Mouse (Mus musculus): ENCODE measurements at regions not wholly inside any gene's neighbourhood (a gene's known extent, or its start where the extent isn't known, plus 50 kb on each side); places are given as distances from the start of the nearest gene placed in this dataset.

GRCm38 (mm10) chr8:12483551-12483950 is 88.5 kb downstream of the Sox1 start:
- ATAC-seq (ENCODE audit: low FRiP score) (no peak), DNase-seq (ENCODE audit: low spot score) (no peak)
- Histone ChIP-seq H3K27ac (ENCODE audit: low read depth, low read length) (no peak overlapping the region), H3K4me2 (replicated peaks; ENCODE audit: low read depth, low read length) (no peak overlapping the region), H3K4me3 (ENCODE audit: low read depth, low read length) (no peak overlapping the region), H3K4me1 (replicated peaks; ENCODE audit: control insufficient read depth, insufficient read depth, low read length) (peaks cover 5% of the 10 kb centered on the region; the same call in 1 of the 2 replicates), H3K9me3 (ENCODE audit: control insufficient read depth, low read length) (no peaks in the 10 kb centered on the region), H3K27me3 (ENCODE audit: control insufficient read depth, insufficient read depth, low read length) (peaks cover 2% of the 10 kb centered on the region; the same call in 1 of the 2 replicates), H3K9ac (ENCODE audit: low read depth, low read length) (no peak overlapping the region), H3K36me3 (ENCODE audit: control insufficient read depth, insufficient read depth, low read length) (no peaks in the 10 kb centered on the region)
- 80% methylated on average over 3 of the region's 3 CpGs for WGBS

- no peak overlapping the region for H3K4me3 ChIP-seq (ENCODE audit: low read depth, low read length)
- H3K27ac ChIP-seq (ENCODE audit: low read depth, low read length): no peak overlapping the region
- no peaks in the 10 kb centered on the region for H3K9me3 ChIP-seq (ENCODE audit: control insufficient read depth, low read length)
- peaks cover 2% of the 10 kb centered on the region; the same call in 1 of the 2 replicates for H3K27me3 ChIP-seq (ENCODE audit: control insufficient read depth, insufficient read depth, low read length)
- peaks cover 5% of the 10 kb centered on the region; the same call in 1 of the 2 replicates for H3K4me1 ChIP-seq (replicated peaks; ENCODE audit: control insufficient read depth, insufficient read depth, low read length)
- H3K36me3 ChIP-seq (ENCODE audit: control insufficient read depth, insufficient read depth, low read length): no peaks in the 10 kb centered on the region
- WGBS: 80% methylated on average over 7 of the region's 7 CpGs
- ATAC-seq (ENCODE audit: low FRiP score): no peak
- no peak overlapping the region for H3K4me2 ChIP-seq (replicated peaks; ENCODE audit: low read depth, low read length)
- H3K9ac ChIP-seq (ENCODE audit: low read depth, low read length): no peak overlapping the region
- no peak for DNase-seq (ENCODE audit: low spot score)
Measured at GRCm38 (mm10) chr8:12485326-12485725, 87.5 kb upstream of the Spaca7 start.

- H3K27me3 ChIP-seq (ENCODE audit: control insufficient read depth, insufficient read depth, low read length): peaks cover 2% of the 10 kb centered on the region; the same call in 1 of the 2 replicates
- peaks cover 5% of the 10 kb centered on the region; the same call in 1 of the 2 replicates for H3K4me1 ChIP-seq (replicated peaks; ENCODE audit: control insufficient read depth, insufficient read depth, low read length)
- WGBS: 61% methylated on average over 22 of the region's 22 CpGs
- H3K9me3 ChIP-seq (ENCODE audit: control insufficient read depth, low read length): no peaks in the 10 kb centered on the region
- no peaks in the 10 kb centered on the region for H3K36me3 ChIP-seq (ENCODE audit: control insufficient read depth, insufficient read depth, low read length)
- ATAC-seq (ENCODE audit: low FRiP score) (no peak), DNase-seq (ENCODE audit: low spot score) (no peak)
- no peak overlapping the region for H3K4me3 ChIP-seq (ENCODE audit: low read depth, low read length)
- no peak overlapping the region for H3K27ac ChIP-seq (ENCODE audit: low read depth, low read length)
- no peak overlapping the region for H3K4me2 ChIP-seq (replicated peaks; ENCODE audit: low read depth, low read length)
- H3K9ac ChIP-seq (ENCODE audit: low read depth, low read length): no peak overlapping the region
Measured at GRCm38 (mm10) chr8:12486331-12487061, 86.3 kb upstream of the Spaca7 start.

GRCm38 (mm10) chr8:12487201-12487600 is 85.6 kb upstream of the Spaca7 start:
- Histone ChIP-seq H3K27me3 (ENCODE audit: control insufficient read depth, insufficient read depth, low read length) (peaks cover 2% of the 10 kb centered on the region; the same call in 1 of the 2 replicates), H3K36me3 (ENCODE audit: control insufficient read depth, insufficient read depth, low read length) (no peaks in the 10 kb centered on the region), H3K4me3 (ENCODE audit: low read depth, low read length) (no peak overlapping the region), H3K9me3 (ENCODE audit: control insufficient read depth, low read length) (no peaks in the 10 kb centered on the region), H3K9ac (ENCODE audit: low read depth, low read length) (no peak overlapping the region), H3K4me1 (replicated peaks; ENCODE audit: control insufficient read depth, insufficient read depth, low read length) (peaks cover 5% of the 10 kb centered on the region; the same call in 1 of the 2 replicates), H3K27ac (ENCODE audit: low read depth, low read length) (no peak overlapping the region), H3K4me2 (replicated peaks; ENCODE audit: low read depth, low read length) (no peak overlapping the region)
- ATAC-seq (ENCODE audit: low FRiP score) (no peak), DNase-seq (ENCODE audit: low spot score) (no peak)
- 49% methylated on average over 11 of the region's 11 CpGs for WGBS

GRCm38 (mm10) chr8:12489194-12489593 is 83.6 kb upstream of the Spaca7 start:
- Histone ChIP-seq H3K27me3 (ENCODE audit: control insufficient read depth, insufficient read depth, low read length) (no peaks in the 10 kb centered on the region; the same call in 1 of the 2 replicates), H3K36me3 (ENCODE audit: control insufficient read depth, insufficient read depth, low read length) (no peaks in the 10 kb centered on the region)

GRCm38 (mm10) chr8:12491472-12491871 is 81.4 kb upstream of the Spaca7 start:
- Histone ChIP-seq H3K27me3 (ENCODE audit: control insufficient read depth, insufficient read depth, low read length) (no peaks in the 10 kb centered on the region; the same call in 1 of the 2 replicates), H3K4me1 (replicated peaks; ENCODE audit: control insufficient read depth, insufficient read depth, low read length) (0 out of 2 replicates have a peak, but pooled peaks cover 3% of the 10 kb centered on the region), H3K9me3 (ENCODE audit: control insufficient read depth, low read length) (no peaks in the 10 kb centered on the region), H3K4me2 (replicated peaks; ENCODE audit: low read depth, low read length) (no peak overlapping the region), H3K27ac (ENCODE audit: low read depth, low read length) (no peak overlapping the region), H3K36me3 (ENCODE audit: control insufficient read depth, insufficient read depth, low read length) (no peaks in the 10 kb centered on the region), H3K9ac (ENCODE audit: low read depth, low read length) (no peak overlapping the region), H3K4me3 (ENCODE audit: low read depth, low read length) (no peak overlapping the region)
- 89% methylated on average over 6 of the region's 6 CpGs for WGBS
- DNase-seq (ENCODE audit: low spot score) (no peak), ATAC-seq (ENCODE audit: low FRiP score) (no peak)

More at GRCm38 (mm10) chr8:12489194-12489593, 83.6 kb upstream of the Spaca7 start:
- Histone ChIP-seq H3K9ac (ENCODE audit: low read depth, low read length) (no peak overlapping the region), H3K4me1 (replicated peaks; ENCODE audit: control insufficient read depth, insufficient read depth, low read length) (0 out of 2 replicates have a peak, but pooled peaks cover 3% of the 10 kb centered on the region), H3K9me3 (ENCODE audit: control insufficient read depth, low read length) (no peaks in the 10 kb centered on the region), H3K4me3 (ENCODE audit: low read depth, low read length) (no peak overlapping the region), H3K4me2 (replicated peaks; ENCODE audit: low read depth, low read length) (no peak overlapping the region), H3K27ac (ENCODE audit: low read depth, low read length) (no peak overlapping the region)
- ATAC-seq (ENCODE audit: low FRiP score) (no peak), DNase-seq (ENCODE audit: low spot score) (no peak)
- whole genome bisulfite sequencing: 95% methylated on average over 5 of the region's 5 CpGs

GRCm38 (mm10) chr8:12492461-12492860 is 80.4 kb upstream of the Spaca7 start:
- H3K4me1 ChIP-seq (replicated peaks; ENCODE audit: control insufficient read depth, insufficient read depth, low read length): no peaks in the 10 kb centered on the region; the same call in 1 of the 2 replicates
- no peak overlapping the region for H3K27ac ChIP-seq (ENCODE audit: low read depth, low read length)
- DNase-seq (ENCODE audit: low spot score) (no peak), ATAC-seq (ENCODE audit: low FRiP score) (no peak)
- no peaks in the 10 kb centered on the region for H3K9me3 ChIP-seq (ENCODE audit: control insufficient read depth, low read length)
- H3K27me3 ChIP-seq (ENCODE audit: control insufficient read depth, insufficient read depth, low read length): peaks cover 1% of the 10 kb centered on the region; the same call in 1 of the 2 replicates
- 84% methylated on average over 2 of the region's 2 CpGs for WGBS
- no peaks in the 10 kb centered on the region for H3K36me3 ChIP-seq (ENCODE audit: control insufficient read depth, insufficient read depth, low read length)
- no peak overlapping the region for H3K4me3 ChIP-seq (ENCODE audit: low read depth, low read length)
- H3K4me2 ChIP-seq (replicated peaks; ENCODE audit: low read depth, low read length): no peak overlapping the region
- H3K9ac ChIP-seq (ENCODE audit: low read depth, low read length): no peak overlapping the region

- DNase-seq (ENCODE audit: low spot score): no peak
- Histone ChIP-seq H3K36me3 (ENCODE audit: control insufficient read depth, insufficient read depth, low read length) (no peaks in the 10 kb centered on the region), H3K27ac (ENCODE audit: low read depth, low read length) (no peak overlapping the region), H3K4me2 (replicated peaks; ENCODE audit: low read depth, low read length) (no peak overlapping the region), H3K9ac (ENCODE audit: low read depth, low read length) (no peak overlapping the region), H3K27me3 (ENCODE audit: control insufficient read depth, insufficient read depth, low read length) (peaks cover 6% of the 10 kb centered on the region; the same call in 1 of the 2 replicates), H3K4me3 (ENCODE audit: low read depth, low read length) (no peak overlapping the region), H3K9me3 (ENCODE audit: control insufficient read depth, low read length) (no peaks in the 10 kb centered on the region), H3K4me1 (replicated peaks; ENCODE audit: control insufficient read depth, insufficient read depth, low read length) (peaks cover 2% of the 10 kb centered on the region; the same call in 1 of the 2 replicates)
- WGBS: 82% methylated on average over 9 of the region's 9 CpGs
- ATAC-seq (ENCODE audit: low FRiP score): no peak
Measured at GRCm38 (mm10) chr8:12494559-12494958, 78.3 kb upstream of the Spaca7 start.

- peaks cover 15% of the 10 kb centered on the region; the same call in 1 of the 2 replicates for H3K27me3 ChIP-seq (ENCODE audit: control insufficient read depth, insufficient read depth, low read length)
- H3K27ac ChIP-seq (ENCODE audit: low read depth, low read length): no peak overlapping the region
- no peak overlapping the region for H3K4me3 ChIP-seq (ENCODE audit: low read depth, low read length)
- H3K4me2 ChIP-seq (replicated peaks; ENCODE audit: low read depth, low read length): no peak overlapping the region
- no peak overlapping the region for H3K9ac ChIP-seq (ENCODE audit: low read depth, low read length)
- H3K9me3 ChIP-seq (ENCODE audit: control insufficient read depth, low read length): no peaks in the 10 kb centered on the region
- DNase-seq (ENCODE audit: low spot score) (no peak), ATAC-seq (ENCODE audit: low FRiP score) (no peak)
- WGBS: 13% methylated on average over 6 of the region's 6 CpGs
- no peaks in the 10 kb centered on the region for H3K36me3 ChIP-seq (ENCODE audit: control insufficient read depth, insufficient read depth, low read length)
- peaks cover 7% of the 10 kb centered on the region for H3K4me1 ChIP-seq (replicated peaks; ENCODE audit: control insufficient read depth, insufficient read depth, low read length)
Measured at GRCm38 (mm10) chr8:12497420-12497819, 75.4 kb upstream of the Spaca7 start.

Measured in hindbrain, embryonic 11.5 days (tissue).